9 mouse cellular contexts compared by ENCODE assay signal in the genomic region with DNA sequence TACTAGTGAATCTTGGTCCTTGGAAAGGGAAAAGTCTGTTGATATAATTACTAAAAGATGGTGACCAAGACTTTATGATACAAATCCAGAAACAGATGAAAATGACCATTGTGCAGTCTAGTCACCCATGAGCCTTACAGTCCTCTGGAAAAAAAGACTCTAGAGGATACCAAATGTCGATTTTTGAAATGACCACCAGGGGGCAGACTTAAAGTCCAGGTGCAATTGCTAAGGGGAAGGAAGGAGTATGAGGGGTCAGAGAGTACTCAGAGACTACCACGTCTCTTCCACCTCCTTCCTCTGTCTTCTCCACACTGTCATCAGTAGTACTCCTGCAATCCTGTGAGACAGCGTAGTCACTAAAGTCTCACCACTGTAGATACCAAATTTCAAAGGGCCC.
DNase-seq lines count a peak whose midpoint lies in the region; ATAC-seq and TF ChIP-seq lines count a peak whose summit lies in the region.
"Had no signal": no experiment of that assay in that cellular context is flagged by ENCODE, and none has a peak within 500 bp of the region (broad histone marks: within the 10 kb centered on the region; RNA-seq: fewer than 3 reads in every experiment).

No protein-coding gene starts in this region.

- no peak overlapping the region for H3K4me3 ChIP-seq in forebrain, postnatal 0 days (ENCODE audit: low read depth, low read length)
- no peak overlapping the region for H3K4me3 ChIP-seq in forebrain, embryonic 12.5 days (replicated peaks)
- no peak overlapping the region for H3K4me3 ChIP-seq in liver, adult 2 months (ENCODE audit: insufficient read depth, low read depth, low read length)
- no peak overlapping the region for H3K4me3 ChIP-seq in liver, embryonic 12.5 days
- H3K4me3 ChIP-seq: limb, embryonic 15.5 days had no signal

- TF ChIP-seq CTCF in forebrain, postnatal 0 days (IDR thresholded peaks at IDR 0.05; ENCODE audit: low read depth), result peak; percentile 33; the same call in 1 of the 2 replicates
- TF ChIP-seq CTCF in liver, adult 2 months (IDR thresholded peaks at IDR 0.05; ENCODE audit: low read depth, low read length), result no peak

- H3K9me3 ChIP-seq in forebrain, postnatal 0 days (ENCODE audit: low read length), result no peaks in the 10 kb centered on the region
- H3K9me3 ChIP-seq in forebrain, embryonic 12.5 days, result no peaks in the 10 kb centered on the region
- H3K9me3 ChIP-seq in liver, embryonic 12.5 days (replicated peaks), result no peaks in the 10 kb centered on the region
- H3K9me3 ChIP-seq: limb, embryonic 15.5 days had no signal

- no peak for DNase-seq in forebrain, postnatal 0 days
- DNase-seq in liver, adult 2 months (ENCODE audit: extremely low read depth, low read depth, low spot score), result peak; percentile 11
- DNase-seq in c-Kit-positive CD71-positive TER-119-negative erythroid progenitor cells, embryonic 14.5 days (ENCODE audit: low read depth), result peak; percentile 5
- peak; percentile 63 for DNase-seq in retina, postnatal 1 day
- no peak for DNase-seq in spleen, adult 18-20 months

- no peak overlapping the region for H3K27ac ChIP-seq in forebrain, postnatal 0 days (ENCODE audit: low read depth, low read length)
- no peak overlapping the region for H3K27ac ChIP-seq in forebrain, embryonic 12.5 days
- no peak overlapping the region for H3K27ac ChIP-seq in liver, adult 2 months (replicated peaks; ENCODE audit: insufficient read depth, low read depth, low read length)
- H3K27ac ChIP-seq in liver, embryonic 12.5 days, result no peak overlapping the region
- H3K27ac ChIP-seq: limb, embryonic 15.5 days had no signal

- TF ChIP-seq POLR2A in liver, adult 2 months (IDR thresholded peaks at IDR 0.05; ENCODE audit: extremely low read depth, insufficient read depth, low read length), result no peak

- no peaks in the 10 kb centered on the region for H3K36me3 ChIP-seq in forebrain, postnatal 0 days (ENCODE audit: insufficient read depth)
- H3K36me3 ChIP-seq in forebrain, embryonic 12.5 days (replicated peaks), result no peaks in the 10 kb centered on the region
- H3K36me3 ChIP-seq in liver, adult 2 months (ENCODE audit: control insufficient read depth, insufficient read depth, low read length), result no peaks in the 10 kb centered on the region
- H3K36me3 ChIP-seq in liver, embryonic 12.5 days, result no peaks in the 10 kb centered on the region
- H3K36me3 ChIP-seq: limb, embryonic 15.5 days had no signal

- 53% methylated on average over 3 of the region's 3 CpGs for WGBS in forebrain, postnatal 0 days
- WGBS in forebrain, embryonic 12.5 days, result 53% methylated on average over 3 of the region's 3 CpGs
- 43% methylated on average over 3 of the region's 3 CpGs for WGBS in liver, adult 2 months
- 35% methylated on average over 3 of the region's 3 CpGs for WGBS in liver, embryonic 12.5 days (ENCODE audit: insufficient replicate concordance)

- no peaks in the 10 kb centered on the region for H3K79me2 ChIP-seq in liver, adult 2 months (ENCODE audit: control insufficient read depth, insufficient read depth, low read length)

- H3K9ac ChIP-seq in forebrain, postnatal 0 days, result no peak overlapping the region
- no peak overlapping the region for H3K9ac ChIP-seq in forebrain, embryonic 12.5 days
- no peak overlapping the region for H3K9ac ChIP-seq in liver, adult 2 months (ENCODE audit: low read depth, low read length)
- H3K9ac ChIP-seq in liver, embryonic 12.5 days, result no peak overlapping the region
- H3K9ac ChIP-seq: limb, embryonic 15.5 days had no signal

- H3K4me2 ChIP-seq in forebrain, postnatal 0 days (ENCODE audit: low read depth), result no peak overlapping the region
- no peak overlapping the region for H3K4me2 ChIP-seq in forebrain, embryonic 12.5 days
- H3K4me2 ChIP-seq in liver, embryonic 12.5 days, result no peak overlapping the region
- H3K4me2 ChIP-seq: limb, embryonic 15.5 days had no signal

- no peaks in the 10 kb centered on the region for H3K27me3 ChIP-seq in forebrain, postnatal 0 days (ENCODE audit: insufficient read depth, low read length)
- no peaks in the 10 kb centered on the region for H3K27me3 ChIP-seq in forebrain, embryonic 12.5 days
- H3K27me3 ChIP-seq in liver, adult 2 months (ENCODE audit: control insufficient read depth, insufficient read depth, low read length), result no peaks in the 10 kb centered on the region
- H3K27me3 ChIP-seq in liver, embryonic 12.5 days (replicated peaks), result no peaks in the 10 kb centered on the region
- H3K27me3 ChIP-seq: limb, embryonic 15.5 days had no signal

- ATAC-seq in forebrain, postnatal 0 days, result no peak
- ATAC-seq in forebrain, embryonic 12.5 days (ENCODE audit: low FRiP score), result no peak
- no peak for ATAC-seq in liver, embryonic 12.5 days
- ATAC-seq in monocyte, adult 5-6 weeks (replicated peaks; ENCODE audit: insufficient number of reproducible peaks, low FRiP score, low TSS enrichment, poor library complexity, severe bottlenecking), result no peak

- no peaks in the 10 kb centered on the region for H3K4me1 ChIP-seq in forebrain, postnatal 0 days (ENCODE audit: insufficient read depth)
- no peaks in the 10 kb centered on the region for H3K4me1 ChIP-seq in forebrain, embryonic 12.5 days
- no peaks in the 10 kb centered on the region for H3K4me1 ChIP-seq in liver, adult 2 months (ENCODE audit: control insufficient read depth, insufficient read depth, low read length)
- H3K4me1 ChIP-seq in liver, embryonic 12.5 days, result no peaks in the 10 kb centered on the region

Comparison
In these comparisons a context has a peak if more than half of its experiments do, and no peak if none do; other contexts are left out.
1. DNase-seq: peak in liver, adult 2 months (single experiment), c-Kit-positive CD71-positive TER-119-negative erythroid progenitor cells, embryonic 14.5 days (single experiment) and retina, postnatal 1 day (single experiment); none in forebrain, postnatal 0 days (single experiment) and spleen, adult 18-20 months (0 of 2).